Mouse (Mus musculus): ENCODE data around the gene Ldb2.

DNA sequence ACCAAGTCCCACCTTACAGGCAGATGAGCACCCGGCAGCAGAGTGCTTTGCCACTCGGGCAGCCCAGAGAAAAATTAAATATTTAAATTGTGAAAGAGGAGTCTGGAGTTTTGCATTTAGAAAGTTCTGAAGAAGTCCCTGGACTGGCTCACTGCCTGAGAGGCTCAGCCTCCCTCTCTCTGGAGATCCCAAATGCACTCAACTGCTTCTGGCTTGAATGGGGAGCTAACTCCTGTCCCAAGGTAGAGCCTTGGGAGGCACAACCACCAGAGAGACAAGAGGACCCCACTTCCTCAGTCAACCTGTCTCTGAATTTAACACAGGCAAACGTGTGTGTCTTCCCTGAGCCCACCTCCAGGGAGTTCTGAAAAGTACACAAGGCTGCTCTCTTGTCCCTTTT, 987 bp downstream of the Ldb2 start:
- TF ChIP-seq ZC3H11A (IDR thresholded peaks at IDR 0.05; ENCODE audit: low read depth, low read length) (no peak), POLR2A (IDR thresholded peaks at IDR 0.05; ENCODE audit: control insufficient read depth in 1 of 2, insufficient read depth in 1 of 2, low read depth in 1 of 2, low read length in 2 of 2, poor library complexity in 1 of 2) (no peak), GATA1 (IDR thresholded peaks at IDR 0.05; ENCODE audit: low read depth, low read length) (no peak), CTCF (IDR thresholded peaks at IDR 0.05 in 2 of 3, conservative IDR thresholded peaks at IDR 0.05 in 1 of 3; ENCODE audit: control insufficient read depth in 1 of 3, insufficient read depth in 1 of 3, low read depth in 2 of 3, low read length in 3 of 3, poor library complexity in 1 of 3, severe bottlenecking in 1 of 3) (no peak), MAFK (IDR thresholded peaks at IDR 0.05; ENCODE audit: borderline replicate concordance, low read depth, low read length) (no peak), MYB (IDR thresholded peaks at IDR 0.05; ENCODE audit: low read depth, low read length) (no peak)
